Mouse (Mus musculus): ENCODE data around the gene Mad1l1. TPM values are rescaled to one million over a fixed set of nuclear protein-coding genes. Genes with fewer than 3 reads are reported as not detected.
A peak's percentile ranks its signal among the peaks of the same experiment; 100 is the strongest.

Gene Mad1l1
- total RNA-seq, 1 experiment from 2014 or later, result 23.1 TPM

DNA sequence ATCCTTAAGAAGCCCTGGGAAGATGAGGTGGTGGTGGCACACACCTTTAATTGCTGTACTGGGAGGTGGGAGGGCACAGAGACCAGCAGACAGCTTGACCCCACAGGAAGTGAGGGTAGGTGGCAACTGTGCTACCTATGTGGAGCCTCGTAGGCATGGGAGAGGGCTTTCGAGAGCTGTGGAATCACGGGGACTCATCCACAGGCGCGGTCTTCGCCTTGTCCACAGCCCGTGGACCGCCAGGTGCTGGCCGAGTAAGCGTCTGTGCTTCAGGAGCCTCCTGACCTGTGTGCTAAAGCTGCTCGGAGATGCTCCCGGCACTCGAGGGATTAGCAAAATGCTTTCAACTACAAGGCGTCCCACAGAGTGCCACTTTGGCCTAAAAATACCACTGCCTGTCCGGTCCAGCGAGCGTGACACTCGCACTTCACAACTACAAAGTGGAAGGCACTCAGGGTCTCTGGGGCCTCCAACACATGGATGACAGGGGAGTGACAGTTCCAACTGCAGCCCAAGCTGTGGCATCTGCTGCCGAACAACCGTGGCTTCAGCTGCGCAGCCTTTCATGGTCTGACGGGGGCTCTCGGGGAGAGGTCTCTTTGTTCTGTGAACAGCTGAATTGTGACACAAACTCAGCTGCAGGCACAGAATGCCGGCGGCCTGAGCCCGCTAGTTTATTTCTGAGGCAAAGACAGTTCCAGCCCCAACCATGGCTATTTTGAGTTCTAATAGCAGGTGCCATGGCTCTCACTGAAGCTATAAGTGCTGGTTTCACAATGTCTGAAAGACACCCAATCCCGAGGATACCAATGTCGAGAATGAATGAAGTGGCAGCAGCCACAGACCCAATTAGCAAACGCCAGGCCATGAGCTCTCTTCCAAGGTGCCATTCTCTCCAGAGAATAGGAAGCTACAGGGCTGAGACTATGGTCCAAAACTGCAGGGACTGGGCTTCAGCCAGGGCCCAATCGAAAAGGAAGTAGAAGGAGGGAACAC, 57.3 kb downstream of the Mad1l1 start:
- DNase-seq, result no peak

DNA sequence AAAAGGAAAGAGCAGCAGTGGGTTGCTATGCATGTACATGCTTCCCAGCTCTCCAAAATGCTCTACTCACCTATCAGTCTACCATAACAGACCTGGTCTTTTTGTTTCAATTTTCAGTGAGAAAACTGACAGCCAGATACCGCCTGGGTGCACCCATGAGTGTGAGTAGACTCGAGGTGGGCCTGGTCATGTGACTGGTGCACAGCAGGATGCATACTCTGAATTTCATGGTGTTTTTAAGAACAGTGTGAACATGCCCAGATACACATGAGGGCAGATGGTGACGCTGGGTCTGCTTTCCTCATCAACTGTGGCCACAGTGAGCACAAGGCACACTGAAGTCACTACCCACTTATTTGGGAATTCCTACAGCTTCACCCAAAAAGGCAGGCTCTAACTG, 59.0 kb downstream of the Mad1l1 start:
- DNase-seq, result no peak

DNA sequence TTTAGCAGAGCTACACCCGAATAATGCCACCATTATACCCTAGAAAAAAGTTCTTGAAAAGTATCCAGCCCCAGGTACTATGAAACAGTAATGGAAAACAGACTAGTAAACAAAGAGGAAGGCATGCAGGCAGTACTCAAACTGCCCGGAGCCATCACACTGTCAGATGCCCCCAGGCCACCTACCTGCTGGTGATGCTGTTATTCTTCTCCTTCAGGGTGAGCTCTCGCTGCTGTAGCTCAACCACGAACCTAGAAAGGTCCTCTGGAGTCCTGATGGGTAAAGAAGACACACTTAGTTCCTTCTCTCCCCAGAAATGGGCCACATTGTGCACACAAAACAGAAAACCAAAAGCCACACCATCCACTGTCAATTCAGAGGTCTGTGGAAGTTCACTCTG, 60.0 kb downstream of the Mad1l1 start:
- DNase-seq, result no peak

DNA sequence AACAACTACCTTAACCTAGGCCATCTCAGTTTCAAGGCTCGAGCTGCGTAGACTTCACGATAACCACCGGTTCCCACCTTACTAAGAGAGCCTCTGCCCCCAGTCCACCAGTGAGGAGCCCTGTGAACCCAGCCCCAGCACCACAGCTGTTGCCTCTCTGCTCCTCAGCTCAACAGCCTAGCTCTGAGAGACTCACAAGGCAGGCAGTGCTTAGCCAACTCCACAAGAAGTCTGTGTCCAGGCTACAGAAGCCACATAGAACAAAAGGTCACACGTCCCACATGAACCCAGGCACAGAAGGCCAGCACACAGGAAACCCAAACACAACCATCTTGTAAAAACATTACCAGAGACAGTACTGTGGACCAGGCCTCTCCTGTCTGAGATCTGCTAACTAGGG, 62.7 kb downstream of the Mad1l1 start:
- no peak for DNase-seq

DNA sequence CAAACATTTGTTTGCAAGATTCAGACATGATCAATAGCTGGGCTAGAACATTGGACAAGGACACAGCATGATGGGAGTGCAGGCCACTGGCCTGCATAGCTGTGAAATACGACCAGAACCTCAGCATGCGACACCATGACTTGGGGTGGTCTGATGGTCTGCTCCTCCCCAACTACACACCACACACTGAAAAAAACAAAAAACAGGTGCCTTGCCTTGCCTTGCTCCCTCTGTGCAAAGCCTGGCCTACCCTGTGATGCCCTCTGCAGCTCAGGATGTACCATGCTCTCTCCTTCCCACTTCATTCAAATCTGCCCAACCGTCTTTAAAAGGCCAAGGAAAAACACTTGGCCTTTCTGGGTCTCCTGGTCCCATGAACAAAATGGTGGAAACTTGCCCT, 63.3 kb downstream of the Mad1l1 start:
- no peak for DNase-seq

DNA sequence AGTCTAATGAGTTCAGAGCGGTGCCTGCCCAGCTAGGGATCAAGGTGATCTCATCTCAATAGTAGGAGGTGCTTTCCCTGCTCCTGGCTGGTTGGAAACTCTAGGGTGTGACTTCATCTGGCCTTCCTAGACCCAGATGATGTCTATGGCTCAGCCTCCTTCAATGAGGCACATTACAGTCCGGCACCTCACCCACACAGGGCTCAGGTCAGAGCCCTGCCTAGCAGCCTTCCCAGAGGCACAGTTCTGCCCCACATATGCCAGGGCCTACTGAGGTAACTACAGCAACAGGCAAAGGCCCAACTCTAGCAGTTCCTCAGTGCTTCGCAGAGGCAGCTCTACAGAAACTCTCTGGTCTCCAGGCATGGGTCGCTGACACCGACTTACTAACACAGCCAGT, 63.9 kb downstream of the Mad1l1 start:
- DNase-seq, result no peak

DNA sequence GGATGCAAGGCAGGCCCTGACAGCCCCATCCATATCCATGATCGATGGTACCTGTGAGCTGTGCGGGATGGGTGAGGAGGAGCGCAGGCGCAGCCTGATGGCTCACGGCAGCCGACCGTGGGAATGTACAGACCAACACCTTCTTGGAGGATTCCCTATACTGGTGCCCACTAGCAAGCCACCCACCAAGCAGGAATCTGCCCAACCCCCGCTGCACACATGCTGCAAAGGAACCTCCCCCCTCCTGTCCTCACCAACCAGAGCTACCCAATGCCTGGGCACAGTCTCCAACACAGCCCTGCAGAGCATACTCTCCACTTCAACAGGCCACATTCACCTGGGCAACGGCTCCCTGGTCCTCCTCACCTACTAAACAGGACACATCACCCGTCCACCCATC, 64.7 kb downstream of the Mad1l1 start:
- DNase-seq, result no peak

DNA sequence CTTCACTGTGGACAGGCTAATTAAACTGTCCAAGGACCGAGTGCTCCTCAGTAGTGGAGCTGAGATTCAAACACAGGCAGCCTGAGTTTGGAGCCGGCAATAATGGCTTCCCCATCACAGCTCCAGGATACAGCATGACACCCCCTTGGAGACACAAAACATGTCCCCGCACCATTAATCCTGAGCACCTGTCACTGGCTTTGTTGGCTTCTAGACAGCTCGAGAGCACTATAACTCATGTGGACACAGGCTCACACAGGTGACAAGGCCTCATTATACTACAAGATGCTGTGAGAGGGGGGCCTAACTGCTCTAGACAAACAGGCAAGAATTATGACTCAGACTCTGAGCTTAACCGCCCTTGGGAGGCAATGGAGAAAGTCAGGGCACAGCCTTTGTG, 66.1 kb downstream of the Mad1l1 start:
- no peak for DNase-seq

DNA sequence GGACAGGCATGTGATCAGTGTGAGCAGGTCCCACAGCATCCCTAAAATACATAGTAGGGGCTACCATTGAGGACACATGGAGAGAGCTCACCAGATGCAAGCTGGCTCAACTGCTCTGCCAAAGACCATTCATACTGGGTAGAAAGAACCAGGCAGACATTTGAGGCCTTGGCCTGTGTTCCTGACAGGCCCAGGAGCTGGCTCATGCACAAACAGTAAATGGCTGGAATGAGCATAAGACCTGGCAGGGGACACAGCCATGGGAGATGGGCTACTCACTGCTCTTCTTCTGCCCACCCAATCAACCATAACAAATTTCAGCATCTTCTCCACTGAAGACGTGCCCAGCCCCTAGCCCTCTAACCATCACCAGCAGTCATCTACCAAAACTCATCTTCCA, 66.7 kb downstream of the Mad1l1 start:
- no peak for DNase-seq

DNA sequence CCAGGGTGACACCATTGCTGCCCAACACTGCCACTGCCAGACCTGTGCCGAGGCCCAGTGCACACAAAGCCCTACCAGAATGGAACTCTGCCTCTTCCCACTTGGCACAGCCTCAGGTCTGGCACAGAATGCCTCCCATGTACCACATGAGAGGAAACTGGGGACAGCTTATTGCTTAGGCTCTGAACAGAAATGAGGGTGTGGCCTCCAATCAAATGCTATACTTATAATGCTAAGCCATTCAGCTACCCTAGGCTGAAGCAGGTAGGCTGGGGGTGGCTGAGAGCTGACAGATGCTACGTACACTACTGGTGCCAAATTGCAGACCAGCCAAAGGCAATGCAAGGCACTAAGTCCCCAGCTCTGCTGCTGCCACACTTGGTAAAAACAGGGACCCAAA, 69.4 kb downstream of the Mad1l1 start:
- DNase-seq, result peak; percentile 12

DNA sequence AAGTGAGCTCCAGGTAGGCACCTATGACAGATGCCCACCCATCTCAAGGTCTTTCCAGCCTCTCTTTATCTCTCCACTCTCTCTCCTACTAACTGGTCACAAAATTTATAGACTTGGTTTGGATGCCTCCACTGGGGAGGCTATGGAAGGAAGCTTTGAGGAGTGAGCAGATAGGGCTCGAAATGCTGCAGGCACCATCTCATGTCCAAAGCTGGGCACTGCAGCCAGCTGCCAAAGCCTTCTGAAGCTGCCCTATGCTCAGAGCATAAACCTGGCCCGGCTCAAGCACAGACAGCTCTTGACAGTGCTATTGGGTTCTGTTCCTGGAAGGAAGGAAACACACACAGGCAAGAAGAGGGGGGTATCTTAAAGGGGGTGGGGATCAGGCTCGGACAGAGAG, 71.0 kb downstream of the Mad1l1 start:
- no peak for DNase-seq

DNA sequence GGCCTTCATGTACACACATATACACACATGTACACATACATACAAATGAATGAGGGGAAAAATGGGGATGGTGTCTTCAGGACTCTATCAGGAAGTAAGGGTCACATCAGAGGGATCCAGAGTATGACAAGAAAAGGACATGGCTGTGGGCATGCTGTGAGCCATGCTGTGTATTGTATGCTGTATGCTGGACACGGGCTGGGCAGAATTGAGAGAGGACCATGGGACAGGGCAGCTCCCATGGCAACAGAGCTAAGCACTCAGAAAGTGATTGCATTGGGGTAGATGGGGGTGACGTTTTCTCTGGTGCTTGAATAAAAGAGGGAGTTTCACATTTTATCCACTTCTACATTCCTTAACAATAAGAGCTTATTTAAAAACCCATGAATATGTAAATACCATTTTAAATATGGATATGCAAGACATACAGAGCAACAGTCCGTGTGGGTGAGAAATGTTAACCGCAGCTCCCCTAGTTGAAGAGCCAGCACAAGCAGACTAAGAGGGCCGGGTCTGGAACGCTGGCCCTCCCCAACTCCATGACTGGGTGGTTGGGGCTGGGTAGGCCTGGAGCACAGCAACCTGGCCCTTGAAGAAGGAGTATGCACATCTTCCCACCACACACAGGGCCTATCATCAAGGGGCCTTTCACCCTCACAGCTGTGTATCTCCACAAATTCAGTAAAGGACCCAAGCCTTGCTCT, 71.8 kb downstream of the Mad1l1 start:
- no peak for DNase-seq

DNA sequence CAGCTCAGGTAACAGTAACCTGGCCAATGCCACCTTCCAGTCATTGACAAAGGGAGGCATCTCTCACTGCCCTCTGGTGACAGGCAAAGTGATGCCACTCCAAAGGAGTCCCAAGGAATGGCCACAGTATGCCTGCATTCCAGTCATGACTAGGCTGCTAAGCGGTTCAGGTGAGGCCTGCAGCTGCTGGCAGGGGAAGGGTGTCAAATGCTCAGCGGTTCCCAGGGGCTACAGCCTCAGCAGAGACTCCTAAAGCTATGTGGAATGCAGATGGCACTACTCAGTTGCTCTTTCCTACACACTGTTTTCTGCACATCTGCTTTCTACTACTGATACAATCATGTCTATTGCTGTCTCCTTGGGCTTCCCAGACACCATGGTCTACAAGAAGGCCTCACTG, 73.3 kb downstream of the Mad1l1 start:
- DNase-seq, result no peak

DNA sequence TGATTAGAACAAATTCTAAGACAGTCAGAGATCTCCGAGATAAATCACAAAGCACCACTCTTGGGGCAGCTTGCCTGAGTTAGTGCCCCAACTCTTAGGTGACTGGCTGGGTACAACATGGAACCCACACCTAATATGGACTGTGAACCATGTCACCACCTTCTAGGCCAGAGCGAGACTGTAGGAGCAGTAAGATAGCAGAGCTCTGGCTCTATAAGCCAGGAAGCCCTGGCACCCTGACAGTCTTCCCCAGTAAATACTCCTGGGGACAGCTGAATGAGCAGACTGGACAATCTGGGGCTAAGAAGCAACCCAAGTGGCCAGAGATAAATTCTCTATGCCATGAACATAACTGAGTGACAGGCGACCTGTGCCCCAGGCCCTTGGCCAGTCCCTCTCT, 81.1 kb downstream of the Mad1l1 start:
- DNase-seq, result no peak

DNA sequence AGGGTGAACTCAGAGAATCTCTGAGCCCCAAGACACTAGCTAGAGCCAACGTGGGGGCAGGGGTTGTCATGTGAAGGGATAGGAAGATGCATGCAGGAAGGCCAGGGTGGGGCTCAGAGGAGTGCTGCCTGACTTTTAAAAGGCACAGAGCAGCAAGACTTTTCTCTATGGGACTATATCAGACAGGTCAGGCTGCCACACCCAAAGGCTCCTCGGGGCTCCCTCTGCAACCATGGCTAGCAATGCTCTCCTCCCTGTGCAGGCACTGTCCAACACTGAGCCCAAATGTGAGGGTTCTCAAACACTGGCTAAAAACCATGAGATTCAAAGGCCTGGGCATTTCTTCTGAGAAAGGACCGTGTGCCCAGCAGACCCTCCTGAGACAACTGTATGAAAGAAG, 82.5 kb downstream of the Mad1l1 start:
- DNase-seq, result no peak

DNA sequence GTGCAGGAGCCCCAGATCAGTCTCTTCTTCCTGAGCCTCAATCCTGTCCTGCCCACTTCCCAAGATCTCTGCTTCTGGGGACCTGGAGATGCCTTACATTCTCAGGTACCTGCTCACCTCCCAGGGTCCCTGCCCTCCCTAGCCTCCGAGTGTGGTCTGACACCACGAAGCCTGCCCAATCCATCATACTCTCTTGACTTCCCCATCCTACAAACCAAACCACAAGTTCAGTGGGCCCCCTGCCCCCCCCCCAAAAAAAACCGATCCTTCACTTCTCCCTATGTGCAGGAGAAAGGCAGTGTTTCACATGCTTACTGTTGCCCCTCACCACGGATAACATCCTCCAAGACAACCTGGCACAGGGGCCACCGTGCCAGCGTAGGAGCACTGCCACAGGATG, 90.5 kb downstream of the Mad1l1 start:
- no peak for DNase-seq

DNA sequence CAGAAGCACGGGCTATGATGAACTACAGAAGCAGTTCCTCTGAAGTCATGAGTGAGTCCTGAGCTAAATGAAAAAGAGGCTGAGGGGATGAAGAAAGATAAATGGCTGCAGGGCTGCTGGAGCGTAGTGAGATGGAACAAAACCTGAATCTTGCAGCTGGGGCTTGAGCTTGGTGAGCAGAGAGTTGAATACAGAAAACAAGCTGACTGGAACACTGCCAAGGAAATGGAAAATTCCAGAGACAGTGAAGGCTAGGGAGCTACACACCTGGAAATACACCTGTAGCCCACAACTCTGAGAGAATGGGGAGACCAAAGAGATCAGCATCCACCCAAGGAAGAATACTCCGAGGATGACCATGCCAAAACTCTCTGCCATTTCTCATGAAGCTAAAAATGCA, 93.0 kb downstream of the Mad1l1 start:
- no peak for DNase-seq

DNA sequence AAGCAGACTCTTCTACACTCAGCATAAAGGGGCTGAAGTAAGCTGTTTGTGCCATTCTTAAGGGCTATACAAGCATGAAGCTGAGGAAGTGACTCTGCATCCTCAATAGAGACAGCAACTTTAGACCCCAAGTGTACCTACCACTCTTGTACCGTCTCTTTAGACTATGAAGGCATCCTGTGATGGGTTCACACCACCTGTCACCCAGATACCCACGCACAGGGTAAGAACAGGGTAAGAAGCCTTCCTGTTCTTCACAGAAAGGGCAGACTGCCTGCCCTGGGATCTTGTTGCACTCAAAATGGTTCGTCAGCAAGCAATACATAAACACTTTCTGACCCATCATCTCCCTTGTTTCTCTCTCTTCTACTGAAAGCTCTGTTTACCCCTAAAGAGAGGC, 94.5 kb downstream of the Mad1l1 start:
- no peak for DNase-seq

DNA sequence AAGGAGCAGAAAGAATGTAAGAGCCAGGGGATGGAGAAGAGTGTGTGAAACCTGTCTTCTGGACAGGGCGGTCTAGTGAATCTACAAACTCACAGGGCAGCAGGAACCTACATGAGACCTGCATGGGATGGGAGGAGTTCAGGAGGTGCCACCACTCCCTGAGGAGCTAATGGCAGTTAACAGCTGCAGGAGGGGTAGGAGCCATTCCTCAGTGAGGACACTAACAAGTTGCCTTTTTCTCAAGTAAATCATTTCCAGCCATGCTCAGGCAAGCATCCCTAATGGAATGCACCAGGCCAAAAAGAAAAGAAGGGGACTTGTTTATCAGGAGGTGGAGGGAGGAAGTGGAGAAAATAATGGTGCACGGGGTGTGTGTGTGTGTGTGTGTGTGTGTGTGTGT, 95.5 kb downstream of the Mad1l1 start:
- no peak for DNase-seq

DNA sequence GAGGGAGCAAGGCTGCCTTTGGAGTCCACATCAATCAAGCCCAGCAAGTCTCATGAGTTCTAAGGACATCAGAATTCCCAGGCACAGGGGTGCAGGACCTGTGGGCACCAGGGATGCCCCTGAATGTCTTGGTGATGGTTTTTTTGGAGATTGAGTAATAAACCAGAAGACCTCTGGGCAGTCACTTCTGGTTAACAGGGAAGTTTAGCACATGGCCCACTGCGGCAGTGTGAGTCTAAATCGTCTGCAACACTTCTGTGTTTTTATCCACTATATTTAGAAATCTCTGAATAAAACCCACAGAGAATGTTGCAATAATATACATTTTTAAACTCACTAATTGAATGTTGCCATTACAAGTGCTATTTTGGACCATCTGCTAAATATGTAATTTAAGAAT, 96.2 kb downstream of the Mad1l1 start:
- no peak for DNase-seq

DNA sequence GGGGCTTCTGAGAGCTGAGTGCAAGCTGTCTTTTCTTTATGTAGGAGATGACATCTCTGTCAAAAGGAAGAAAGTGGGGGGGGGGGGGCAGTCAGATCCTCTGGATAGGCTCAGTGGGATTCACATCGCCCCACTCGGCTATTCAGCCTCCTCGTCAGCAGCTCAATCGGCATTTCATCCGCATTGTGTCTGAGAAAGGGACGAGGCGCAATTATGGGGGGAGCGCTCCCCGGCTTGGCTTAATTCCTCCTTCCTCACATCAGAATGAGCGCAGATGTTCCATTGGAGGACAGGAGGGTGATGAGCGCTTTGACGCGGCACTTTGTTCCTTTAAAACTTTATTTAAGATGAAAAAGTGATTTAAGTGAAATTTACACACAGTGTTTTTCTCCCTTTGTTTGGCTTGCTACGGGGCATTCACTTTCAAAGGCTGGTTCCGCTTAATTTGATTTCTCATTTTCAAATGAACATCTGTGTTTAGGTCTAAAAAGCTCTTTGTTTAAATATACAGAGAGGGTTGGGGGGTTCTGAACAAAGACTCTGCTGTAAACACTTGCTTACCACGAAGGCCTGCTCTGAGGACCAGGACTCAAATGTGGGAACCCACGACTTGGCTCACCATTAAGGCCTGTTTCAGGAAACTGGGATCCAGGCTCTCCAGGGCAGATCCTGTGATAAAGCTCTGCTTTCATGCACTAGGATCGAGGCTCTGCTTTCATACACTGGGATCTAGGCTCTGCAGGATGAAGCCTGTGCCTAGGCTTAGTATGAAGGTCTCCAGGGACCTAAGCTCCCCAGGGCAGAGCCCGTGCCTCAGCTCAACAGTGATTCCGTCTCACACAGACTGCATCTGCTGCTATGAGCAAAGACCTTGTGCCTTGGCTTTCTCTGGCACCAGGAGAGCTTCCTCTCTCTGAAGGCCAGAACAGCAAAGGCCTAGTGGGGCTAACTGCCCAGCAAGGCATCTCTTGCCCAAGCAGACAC, 98.0 kb downstream of the Mad1l1 start:
- no peak for DNase-seq

DNA sequence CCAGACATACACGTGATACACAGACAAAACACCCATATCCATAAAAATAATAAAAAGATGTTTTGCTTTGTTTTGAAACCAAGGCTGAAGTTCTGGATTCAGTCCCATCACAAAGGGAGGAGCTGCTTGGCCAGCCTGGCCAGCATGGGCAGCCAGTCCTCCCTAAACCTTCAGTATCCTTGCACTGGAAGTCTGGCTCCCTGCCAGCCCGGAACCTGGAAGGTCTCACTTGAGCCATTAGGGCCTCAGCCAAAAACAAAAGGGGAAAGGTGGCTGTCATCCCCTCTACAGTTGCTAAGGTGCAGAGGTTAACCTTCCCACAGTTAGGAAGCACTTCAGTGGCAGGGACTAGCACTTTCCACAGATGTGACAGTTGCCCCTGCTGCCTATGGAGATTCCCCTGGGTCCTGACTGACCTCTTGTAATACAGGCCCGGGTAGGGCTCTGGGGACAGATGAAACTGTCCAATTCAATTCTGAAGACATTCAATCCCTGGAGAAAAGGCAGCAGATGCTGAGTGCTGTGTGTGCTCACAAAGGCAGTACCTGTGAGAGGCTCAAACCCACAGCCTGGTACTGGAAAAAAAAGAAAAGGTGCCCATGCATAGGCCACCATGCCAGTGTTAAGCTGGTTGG, 100.2 kb downstream of the Mad1l1 start:
- peak; percentile 55 for DNase-seq
